Mouse (Mus musculus): ENCODE data around the gene Vmn2r74.

The Vmn2r74 gene

DNA sequence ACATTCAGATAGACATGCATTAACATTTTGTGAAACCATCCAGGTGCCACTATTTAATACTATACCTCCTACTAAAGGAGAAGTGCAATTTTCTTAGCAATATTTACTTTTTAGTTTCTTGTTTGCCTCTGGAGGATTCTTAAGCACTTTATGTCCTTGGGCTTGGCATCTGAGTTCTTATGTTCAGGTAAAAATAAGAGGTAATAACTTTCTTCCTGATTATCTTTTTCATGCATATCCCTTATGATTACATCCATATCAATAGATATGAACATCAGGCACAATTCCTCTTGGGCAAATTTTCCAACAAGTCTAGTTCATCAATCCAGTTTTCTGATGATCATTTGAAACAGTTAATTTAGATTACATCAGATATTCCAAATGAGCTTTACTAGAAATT, at the start of gene Vmn2r74:
Gene Vmn2r74, minus strand, starts transcription at position 101 of the 400 bp plus-strand sequence.
- DNase-seq, result no peak

DNA sequence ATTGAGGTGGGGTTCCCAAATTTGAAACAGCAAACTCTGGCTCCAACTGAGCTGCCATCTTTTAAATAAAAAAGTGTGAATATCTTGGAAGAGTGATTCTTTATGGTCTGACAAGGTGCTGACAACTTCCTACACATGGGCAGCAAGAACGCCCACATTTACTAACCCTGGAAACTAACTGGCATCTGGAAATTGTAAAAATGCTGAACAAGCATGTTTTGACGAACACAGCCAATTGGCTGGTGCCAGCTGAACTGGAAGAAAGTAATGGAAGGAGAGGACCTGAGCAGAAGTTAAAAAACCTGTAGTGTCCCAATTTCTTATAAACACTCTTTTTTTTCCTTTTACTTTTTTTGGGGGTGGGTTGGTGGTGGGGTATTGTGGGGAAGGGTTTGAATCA, 46.1 kb upstream of the Vmn2r74 start:
- DNase-seq, result no peak
